Mouse (Mus musculus) heart, postnatal 0 days (tissue): Measurements from ENCODE around the gene Tspan1. TPM values are rescaled to one million over a fixed set of nuclear protein-coding genes. Genes with fewer than 3 reads are reported as not detected.

Source experiments
- ATAC-seq: fragments of 200-750 bp; cut with Nextera tagmentation; 2 replicates; pipeline ENCODE4 v1.8.0; 2017; ENCODE audit warnings: low read depth, moderate number of reproducible peaks, moderate library complexity; ENCODE audit not compliant: insufficient read depth
- DNase-seq: peaks from one replicate; pipeline ENCODE4 v3.0.0-alpha.2; 2016; ENCODE audit warnings: low spot score
- H3K27ac ChIP-seq: fragments of 300-500 bp; sonication (generic); 2 replicates; pipeline ENCODE4 v1.5.1; 2014; ENCODE audit warnings: low read depth, mild to moderate bottlenecking
- H3K27me3 ChIP-seq: fragments of 300-500 bp; sonication (generic); 2 replicates; pipeline ENCODE4 v1.6.1; 2014; ENCODE audit warnings: low read length, mixed read lengths; ENCODE audit not compliant: control insufficient read depth, insufficient read depth
- H3K36me3 ChIP-seq: fragments of 300-500 bp; sonication (generic); replicated peaks from 2 replicates; pipeline ENCODE4 v1.6.1; 2014; ENCODE audit warnings: low read length, mixed read lengths; ENCODE audit not compliant: control insufficient read depth, insufficient read depth
- H3K4me1 ChIP-seq: fragments of 300-500 bp; sonication (generic); 2 replicates; pipeline ENCODE4 v1.6.1; 2014; ENCODE audit warnings: antibody characterized with exemption; ENCODE audit not compliant: control insufficient read depth, insufficient read depth
- H3K4me2 ChIP-seq: fragments of 300-500 bp; sonication (generic); 2 replicates; pipeline ENCODE4 v1.6.1; 2014; ENCODE audit warnings: low read depth, mild to moderate bottlenecking, low read length, moderate library complexity
- H3K4me3 ChIP-seq: fragments of 300-500 bp; sonication (generic); 2 replicates; pipeline ENCODE4 v1.5.1; 2014; ENCODE audit warnings: low read depth, low read length
- H3K9ac ChIP-seq: fragments of 300-500 bp; sonication (generic); replicated peaks from 2 replicates; pipeline ENCODE4 v1.6.1; 2014; ENCODE audit warnings: low read depth, low read length, mixed read lengths
- H3K9me3 ChIP-seq: fragments of 300-500 bp; sonication (generic); replicated peaks from 2 replicates; pipeline ENCODE4 v1.6.1; 2016; ENCODE audit warnings: low read length; ENCODE audit not compliant: control insufficient read depth
- CTCF ChIP-seq: IDR thresholded peaks from 2 replicates; pipeline ENCODE4 v1.5.1; 2016; ENCODE audit warnings: antibody characterized with exemption, control low read depth, low read depth
- EP300 ChIP-seq: IDR thresholded peaks from 2 replicates; pipeline ENCODE4 v1.6.1; 2016; ENCODE audit warnings: antibody characterized with exemption, low read depth
- WGBS: fragments of 180-500 bp; shearing (Covaris S2); extraction: QIAGEN DNeasy Blood & Tissue Kit; methylation state at CpG from one replicate; pipeline ENCODE4 v1.1.7; 2014; 5-methylcytosine and 5-hydroxymethylcytosine counted together
- polyA plus RNA-seq: library from polyadenylated mRNA; unstranded; fragments of >200 nt; fragmentation: Nextera tagmentation; extraction: Ambion mirVana; gene quantifications from 2 replicates; pipeline ENCODE4 v1.2.1, GENCODE M21; 2015
- total RNA-seq: library from RNA; depleted of rRNA; stranded (reverse); fragments of >200 nt; gene quantifications from 2 replicates; pipeline ENCODE4 v1.2.3, GENCODE M21; 2014; ENCODE audit warnings: low replicate concordance

Tspan1 gene
- total and polyA plus RNA-seq, 2 experiments from 2014 or later, result not detected

- DNase-seq (no peak), ATAC-seq (no peak)
- Histone ChIP-seq H3K27ac (no peak overlapping the region), H3K9me3 (no peaks in the 10 kb centered on the region), H3K9ac (no peak overlapping the region), H3K27me3 (no peaks in the 10 kb centered on the region), H3K4me1 (peaks cover 14% of the 10 kb centered on the region), H3K36me3 (no peaks in the 10 kb centered on the region), H3K4me3 (no peak overlapping the region), H3K4me2 (no peak overlapping the region)
- no peak for TF ChIP-seq EP300
- TF ChIP-seq CTCF, result no peak
- 72% methylated on average over 8 of the region's 8 CpGs for WGBS
Measured at GRCm38 (mm10) chr4:116165708-116166407, 1.5 kb downstream of the Tspan1 start.

GRCm38 (mm10) chr4:116164759-116165554 lies 2.4 kb downstream of the Tspan1 start:
- ATAC-seq (no peak), DNase-seq (no peak)
- Histone ChIP-seq H3K9ac (no peak overlapping the region), H3K27me3 (no peaks in the 10 kb centered on the region), H3K36me3 (no peaks in the 10 kb centered on the region), H3K4me2 (no peak overlapping the region), H3K27ac (no peak overlapping the region), H3K4me3 (no peak overlapping the region), H3K4me1 (peaks cover 19% of the 10 kb centered on the region), H3K9me3 (no peaks in the 10 kb centered on the region)
- 83% methylated on average over 2 of the region's 2 CpGs for WGBS
- TF ChIP-seq CTCF, result no peak
- no peak for TF ChIP-seq EP300

GRCm38 (mm10) chr4:116162142-116162541 lies 5.3 kb downstream of the Tspan1 start:
- H3K27me3 ChIP-seq, result no peaks in the 10 kb centered on the region
- no peak for TF ChIP-seq EP300
- TF ChIP-seq CTCF, result no peak
- peaks cover 24% of the 10 kb centered on the region for H3K36me3 ChIP-seq
- H3K4me3 ChIP-seq, result no peak overlapping the region
- peak overlapping the region; percentile 41; the same call in 1 of the 2 replicates for H3K27ac ChIP-seq
- peaks cover 19% of the 10 kb centered on the region for H3K4me1 ChIP-seq
- WGBS, result 41% methylated on average over 4 of the region's 4 CpGs
- no peaks in the 10 kb centered on the region for H3K9me3 ChIP-seq
- no peak overlapping the region for H3K4me2 ChIP-seq
- no peak overlapping the region for H3K9ac ChIP-seq
- peak; percentile 30; the same call in 1 of the 2 replicates for ATAC-seq
- DNase-seq, result peak; percentile 32

GRCm38 (mm10) chr4:116160769-116161168 lies 6.6 kb downstream of the Tspan1 start:
- peak; percentile 69 for ATAC-seq
- peak overlapping the region; percentile 40 for H3K27ac ChIP-seq

GRCm38 (mm10) chr4:116159912-116160311 lies 7.5 kb downstream of the Tspan1 start:
- Histone ChIP-seq H3K4me2 (no peak overlapping the region), H3K27ac (peak overlapping the region; percentile 40; the same call in 1 of the 2 replicates), H3K9ac (no peak overlapping the region), H3K4me1 (peaks cover 19% of the 10 kb centered on the region), H3K9me3 (no peaks in the 10 kb centered on the region), H3K4me3 (no peak overlapping the region), H3K27me3 (no peaks in the 10 kb centered on the region), H3K36me3 (peaks cover 46% of the 10 kb centered on the region)
- 58% methylated on average over 3 of the region's 3 CpGs for WGBS
- TF ChIP-seq CTCF, result peak; percentile 44
- no peak for TF ChIP-seq EP300
- DNase-seq (no peak), ATAC-seq (peak; percentile 19; the same call in 1 of the 2 replicates)

More at GRCm38 (mm10) chr4:116160769-116161168, 6.6 kb downstream of the Tspan1 start:
- no peak overlapping the region for H3K4me2 ChIP-seq
- no peaks in the 10 kb centered on the region for H3K9me3 ChIP-seq
- H3K9ac ChIP-seq, result no peak overlapping the region
- H3K36me3 ChIP-seq, result peaks cover 38% of the 10 kb centered on the region
- WGBS, result 35% methylated on average over 3 of the region's 3 CpGs
- H3K4me3 ChIP-seq, result no peak overlapping the region
- DNase-seq, result peak; percentile 32
- TF ChIP-seq EP300, result no peak
- no peak for TF ChIP-seq CTCF
- H3K4me1 ChIP-seq, result peaks cover 19% of the 10 kb centered on the region
- H3K27me3 ChIP-seq, result no peaks in the 10 kb centered on the region
